Mouse (Mus musculus) MEL (cell line): ENCODE data around the gene Mapre1.

Source experiments
- BHLHE40 ChIP-seq: IDR thresholded peaks from 2 replicates; pipeline ENCODE4 v1.6.1; 2012; ENCODE audit warnings: low read depth, mild to moderate bottlenecking, inconsistent platforms, low read length, improper control_type of control experiment, borderline replicate concordance
- POLR2A ChIP-seq, 2 experiments: IDR thresholded peaks; 2 replicates each; pipeline ENCODE4 v1.6.1; 2011 to 2012; ENCODE audit warnings: low read length in 2 of 2, mild to moderate bottlenecking in 2 of 2, control low read depth in 1 of 2, improper control_type of control experiment in 1 of 2, low read depth in 1 of 2, moderate library complexity in 1 of 2; ENCODE audit not compliant: control insufficient read depth in 1 of 2, insufficient read depth in 1 of 2, poor library complexity in 1 of 2

DNA sequence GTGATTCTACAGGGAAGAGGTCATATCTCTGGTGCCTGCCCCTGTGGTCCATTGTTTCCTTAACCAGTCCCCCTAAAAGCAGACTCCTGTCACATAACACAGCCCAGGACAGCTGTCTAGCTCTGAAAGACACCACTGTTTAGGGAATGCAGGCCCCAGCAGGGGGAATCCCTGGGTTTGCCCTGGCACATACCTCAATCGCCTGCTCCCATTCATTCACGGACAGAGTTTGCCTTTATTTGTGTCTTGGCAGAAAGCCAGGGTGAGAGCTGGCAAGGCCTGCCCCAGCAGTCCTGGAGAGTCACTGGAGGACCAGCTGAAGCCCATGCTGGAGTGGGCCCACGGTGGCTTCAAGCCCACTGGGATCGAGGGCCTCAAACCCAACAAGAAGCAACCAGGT is 27.8 kb upstream of the Mapre1 start:
- TF ChIP-seq POLR2A (IDR thresholded peaks at IDR 0.05; ENCODE audit: control insufficient read depth in 1 of 2, insufficient read depth in 1 of 2, low read depth in 1 of 2, low read length in 2 of 2, poor library complexity in 1 of 2) (no peak), BHLHE40 (no peak)
